Mouse (Mus musculus): ENCODE measurements around the gene Zfyve9.

Zfyve9 gene

DNA sequence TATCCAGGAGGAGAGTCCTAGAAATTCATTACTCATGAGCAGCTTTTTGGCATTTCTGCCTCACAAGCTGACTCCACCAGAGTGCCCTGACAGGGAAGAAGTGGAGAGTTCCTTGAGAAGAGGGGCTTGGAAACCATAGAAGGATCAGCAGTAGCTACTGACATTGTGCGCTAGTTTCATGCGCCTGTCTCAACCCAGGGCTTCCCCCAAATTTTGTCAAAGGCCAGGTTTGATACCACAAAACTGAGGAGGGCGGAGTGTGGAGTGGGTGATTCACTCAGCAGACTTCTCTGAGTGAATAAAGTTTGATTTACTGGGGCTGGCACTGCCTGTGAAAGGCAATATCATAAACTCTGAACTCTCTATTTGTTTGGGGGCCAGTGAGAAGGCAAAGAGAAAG is 171.9 kb downstream of the Zfyve9 start:
- DNase-seq (ENCODE audit: low spot score), result no peak

DNA sequence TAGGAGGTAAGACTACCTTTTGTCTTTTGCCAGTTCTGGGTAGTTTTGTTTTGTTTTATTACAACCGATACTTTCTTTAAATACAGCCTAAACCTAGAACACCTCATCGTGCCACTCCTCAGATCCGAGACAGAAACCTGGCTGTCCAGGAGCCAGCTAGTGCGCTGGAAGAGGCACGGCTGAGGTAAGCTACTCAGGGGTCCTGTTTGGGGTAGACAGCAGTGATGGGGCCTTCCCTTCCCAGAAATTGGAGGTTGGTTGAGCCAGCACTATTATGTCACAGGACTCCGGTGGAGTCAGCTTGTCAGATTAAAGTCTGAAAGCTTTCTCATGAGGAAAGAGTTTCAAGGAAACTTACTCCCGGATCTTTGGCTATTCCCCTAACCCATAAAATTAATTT is 178.7 kb downstream of the Zfyve9 start:
- no peak for DNase-seq (ENCODE audit: low spot score)

DNA sequence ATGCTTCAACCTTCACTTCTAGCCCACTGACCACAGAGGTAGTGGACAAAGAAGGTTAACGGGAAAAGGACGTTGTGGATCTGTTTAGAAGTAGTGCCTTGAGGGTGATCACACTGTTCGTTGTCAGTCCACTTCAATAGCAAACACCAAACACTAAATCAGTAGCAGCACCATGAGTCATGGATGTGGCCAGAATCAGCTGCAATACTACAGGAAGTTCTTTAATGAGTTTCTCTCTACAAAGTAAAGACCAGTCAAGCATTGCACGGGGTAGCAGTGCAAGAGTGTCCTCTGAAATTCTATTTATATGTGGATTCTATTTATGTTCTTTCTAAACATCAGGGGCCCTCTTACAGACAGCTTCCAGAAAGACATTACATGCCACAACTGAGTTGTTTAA is 182.3 kb downstream of the Zfyve9 start:
- DNase-seq (ENCODE audit: low spot score), result no peak

DNA sequence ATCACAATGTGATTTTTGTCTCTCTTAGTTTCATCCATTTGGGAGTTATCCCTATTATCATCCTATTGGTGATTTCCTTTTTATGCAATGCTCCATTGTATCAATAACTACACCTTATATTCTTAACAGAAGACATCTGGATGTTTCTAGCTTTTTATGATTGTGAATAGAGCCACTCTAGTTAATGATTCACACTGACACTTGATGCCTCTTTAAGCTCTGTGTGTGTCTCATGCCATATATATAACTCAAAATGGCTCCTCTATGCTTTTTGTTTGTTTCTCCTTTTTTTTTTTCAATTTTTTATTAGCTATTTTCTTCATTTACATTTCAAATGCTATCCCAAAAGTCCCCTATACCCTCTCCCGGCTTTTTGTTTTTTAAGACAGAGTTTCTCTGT is 184.8 kb downstream of the Zfyve9 start:
- no peak for DNase-seq (ENCODE audit: low spot score)

DNA sequence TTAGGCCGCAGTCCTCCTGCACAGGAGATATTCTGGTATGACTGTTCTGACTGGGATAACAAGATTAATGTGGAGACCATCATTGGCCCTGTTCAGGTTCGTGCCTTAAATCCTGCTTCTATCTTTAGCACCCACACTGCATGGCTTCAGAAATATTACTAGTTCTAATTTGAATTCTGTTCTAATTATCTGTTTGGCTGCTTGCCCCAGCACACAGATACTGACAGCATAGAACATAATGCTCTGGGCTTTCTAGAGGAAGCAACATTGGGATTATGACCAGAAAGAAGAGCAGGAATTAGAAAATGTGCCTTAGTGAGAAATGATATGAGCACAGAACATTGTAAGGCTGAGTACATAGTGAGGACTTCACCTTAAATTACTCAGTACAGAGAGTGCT is 187.2 kb downstream of the Zfyve9 start:
- DNase-seq (ENCODE audit: low spot score), result no peak
